Mouse (Mus musculus): ENCODE measurements around the gene Asl. TPM values are rescaled to one million over a fixed set of nuclear protein-coding genes. Genes with fewer than 3 reads are reported as not detected.
A peak's percentile ranks its signal among the peaks of the same experiment; 100 is the strongest.

Gene Asl
- polyA plus RNA-seq, 1 experiment: 440 TPM

DNA sequence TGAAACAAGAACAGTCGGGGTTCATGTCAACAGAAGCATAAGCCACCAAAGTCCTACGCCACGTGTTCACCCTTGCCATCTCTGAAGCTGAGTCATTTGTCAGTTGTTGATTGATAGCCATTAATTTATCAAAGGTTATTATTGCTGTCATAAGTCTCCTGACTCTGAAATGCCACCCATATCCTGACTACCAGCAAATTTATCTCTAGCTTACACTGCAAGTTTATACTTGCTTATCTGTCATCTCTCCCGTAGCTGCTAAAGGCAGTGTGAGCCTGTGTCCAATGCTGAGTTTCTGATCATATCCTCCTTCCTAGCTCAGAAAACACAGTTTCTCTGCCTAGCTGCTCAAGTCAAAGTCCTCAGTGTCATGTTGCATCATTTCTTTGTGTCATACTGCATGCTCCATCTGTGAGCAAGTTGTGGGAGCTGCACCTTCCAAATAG is 54.2 kb downstream of the Asl start:
- H3K4me1 ChIP-seq (ENCODE audit: control insufficient read depth, insufficient read depth, low read length): no peaks in the 10 kb centered on the region
- no peak overlapping the region for H3K27ac ChIP-seq (ENCODE audit: insufficient read depth, low read depth, low read length)
- 84% methylated on average over 4 of the region's 4 CpGs for WGBS
- DNase-seq: no peak
- no peaks in the 10 kb centered on the region for H3K27me3 ChIP-seq (replicated peaks; ENCODE audit: control insufficient read depth, insufficient read depth, low read length)
- H3K4me3 ChIP-seq (ENCODE audit: insufficient read depth, low read depth, low read length): no peak overlapping the region
- H3K36me3 ChIP-seq (ENCODE audit: control insufficient read depth, insufficient read depth, low read length): no peaks in the 10 kb centered on the region
- TF ChIP-seq POLR2A (IDR thresholded peaks at IDR 0.05; ENCODE audit: low read depth, low read length): no peak
- TF ChIP-seq CTCF (conservative IDR thresholded peaks at IDR 0.05; ENCODE audit: insufficient read depth, insufficient read length, low read depth, low read length): no peak

DNA sequence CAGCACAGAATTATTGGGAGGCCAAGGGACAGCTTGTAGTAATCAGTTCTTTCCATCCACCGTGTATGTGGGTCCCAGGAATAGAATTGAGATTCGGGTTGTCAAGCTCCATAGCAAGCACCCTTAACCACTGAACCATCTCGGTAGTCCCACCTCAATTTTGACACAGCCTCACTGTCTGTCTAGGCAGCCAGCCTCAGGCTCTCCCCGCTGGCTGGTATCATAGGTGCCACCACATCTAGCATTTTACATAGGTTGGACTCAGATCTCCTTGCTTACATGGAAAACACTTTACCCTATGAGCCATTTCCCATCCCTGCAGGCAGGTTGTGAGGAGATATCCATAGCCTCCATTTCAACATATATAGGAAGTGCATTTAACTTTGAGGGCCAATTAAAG is 54.7 kb downstream of the Asl start:
- Histone ChIP-seq H3K27ac (ENCODE audit: insufficient read depth, low read depth, low read length) (no peak overlapping the region), H3K27me3 (replicated peaks; ENCODE audit: control insufficient read depth, insufficient read depth, low read length) (no peaks in the 10 kb centered on the region), H3K36me3 (ENCODE audit: control insufficient read depth, insufficient read depth, low read length) (no peaks in the 10 kb centered on the region), H3K4me3 (ENCODE audit: insufficient read depth, low read depth, low read length) (no peak overlapping the region), H3K4me1 (ENCODE audit: control insufficient read depth, insufficient read depth, low read length) (no peaks in the 10 kb centered on the region)
- no peak for DNase-seq
- TF ChIP-seq POLR2A (IDR thresholded peaks at IDR 0.05; ENCODE audit: low read depth, low read length) (no peak), CTCF (conservative IDR thresholded peaks at IDR 0.05; ENCODE audit: insufficient read depth, insufficient read length, low read depth, low read length) (no peak)
- WGBS: 86% methylated on average over 4 of the region's 4 CpGs

DNA sequence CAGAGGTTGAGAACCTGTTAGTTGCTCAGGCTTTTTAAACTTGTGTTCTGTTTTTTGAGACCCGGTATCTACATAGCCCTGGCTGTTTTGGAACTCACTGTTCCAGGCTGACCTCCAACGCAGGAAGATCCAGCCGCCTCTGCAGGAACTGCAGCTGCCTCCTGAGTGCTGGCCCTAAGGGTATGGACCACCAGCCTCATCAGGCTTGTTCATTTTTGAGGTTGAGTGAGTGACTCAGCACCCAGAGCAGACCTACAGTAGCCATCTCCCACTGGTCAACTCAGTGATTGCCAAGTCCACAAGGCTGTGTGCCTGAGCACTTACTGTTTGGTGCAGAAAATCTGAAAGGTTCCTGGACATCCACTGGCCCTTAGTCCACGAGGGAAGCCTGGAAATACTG is 57.6 kb downstream of the Asl start:
- TF ChIP-seq POLR2A (IDR thresholded peaks at IDR 0.05; ENCODE audit: low read depth, low read length) (no peak), CTCF (conservative IDR thresholded peaks at IDR 0.05; ENCODE audit: insufficient read depth, insufficient read length, low read depth, low read length) (no peak)
- H3K27ac ChIP-seq (ENCODE audit: insufficient read depth, low read depth, low read length): 0 out of 2 replicates have a peak overlapping the region, but pooled peaks have one; percentile 16
- no peaks in the 10 kb centered on the region for H3K36me3 ChIP-seq (ENCODE audit: control insufficient read depth, insufficient read depth, low read length)
- H3K4me1 ChIP-seq (ENCODE audit: control insufficient read depth, insufficient read depth, low read length): no peaks in the 10 kb centered on the region
- no peak overlapping the region for H3K4me3 ChIP-seq (ENCODE audit: insufficient read depth, low read depth, low read length)
- no peak for DNase-seq
- H3K27me3 ChIP-seq (replicated peaks; ENCODE audit: control insufficient read depth, insufficient read depth, low read length): no peaks in the 10 kb centered on the region
- 74% methylated on average over 4 of the region's 4 CpGs for WGBS

DNA sequence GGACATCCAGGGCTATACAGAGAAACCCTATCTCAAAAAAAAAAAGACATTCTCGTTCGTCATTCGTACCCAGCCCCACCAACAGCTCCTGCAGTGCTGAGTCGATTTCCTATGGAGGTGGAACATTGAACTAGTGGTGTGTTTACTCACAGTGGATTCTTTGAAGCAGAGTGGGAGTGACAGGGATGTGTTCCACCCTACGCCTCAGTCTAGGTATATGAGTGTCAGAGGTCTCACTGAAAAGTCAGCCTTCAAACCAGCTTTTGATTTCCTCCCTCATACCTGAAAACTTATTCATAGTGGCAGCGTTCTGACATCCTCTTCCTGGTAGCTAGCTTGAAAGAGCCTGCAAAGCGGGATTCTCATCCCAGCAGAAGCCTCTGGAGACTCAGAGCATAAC is 60.6 kb downstream of the Asl start:
- no peaks in the 10 kb centered on the region for H3K36me3 ChIP-seq (ENCODE audit: control insufficient read depth, insufficient read depth, low read length)
- no peak overlapping the region for H3K27ac ChIP-seq (ENCODE audit: insufficient read depth, low read depth, low read length)
- no peak for DNase-seq
- no peak overlapping the region for H3K4me3 ChIP-seq (ENCODE audit: insufficient read depth, low read depth, low read length)
- no peaks in the 10 kb centered on the region for H3K4me1 ChIP-seq (ENCODE audit: control insufficient read depth, insufficient read depth, low read length)
- 80% methylated on average over 7 of the region's 7 CpGs for WGBS
- no peaks in the 10 kb centered on the region for H3K27me3 ChIP-seq (replicated peaks; ENCODE audit: control insufficient read depth, insufficient read depth, low read length)
- TF ChIP-seq CTCF (conservative IDR thresholded peaks at IDR 0.05; ENCODE audit: insufficient read depth, insufficient read length, low read depth, low read length) (no peak), POLR2A (IDR thresholded peaks at IDR 0.05; ENCODE audit: low read depth, low read length) (no peak)

DNA sequence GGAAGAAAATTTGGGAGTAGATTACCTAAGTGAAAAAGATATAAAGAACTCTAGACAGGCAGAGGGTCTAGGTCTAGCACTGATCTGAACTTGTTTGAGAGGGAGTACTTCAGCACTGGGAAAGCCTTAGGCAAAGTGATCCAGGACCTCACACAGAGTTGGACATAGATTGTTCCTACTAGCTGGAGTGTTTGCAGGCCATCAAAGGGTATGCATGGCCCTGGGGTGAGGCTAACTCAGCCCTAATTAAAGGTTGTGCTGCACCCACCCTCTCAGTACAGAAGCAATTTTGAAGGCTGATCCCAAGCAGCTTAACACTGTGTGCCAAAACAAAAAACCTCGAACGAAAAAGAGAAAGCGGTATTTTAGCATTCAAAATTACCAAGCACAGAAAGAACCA is 62.6 kb downstream of the Asl start:
- DNase-seq: no peak
- 87% methylated on average over 3 of the region's 3 CpGs for WGBS
- no peak for TF ChIP-seq CTCF (conservative IDR thresholded peaks at IDR 0.05; ENCODE audit: insufficient read depth, insufficient read length, low read depth, low read length)
- TF ChIP-seq POLR2A (IDR thresholded peaks at IDR 0.05; ENCODE audit: low read depth, low read length): no peak
- Histone ChIP-seq H3K27ac (ENCODE audit: insufficient read depth, low read depth, low read length) (no peak overlapping the region), H3K36me3 (ENCODE audit: control insufficient read depth, insufficient read depth, low read length) (no peaks in the 10 kb centered on the region), H3K4me3 (ENCODE audit: insufficient read depth, low read depth, low read length) (no peak overlapping the region), H3K27me3 (replicated peaks; ENCODE audit: control insufficient read depth, insufficient read depth, low read length) (no peaks in the 10 kb centered on the region), H3K4me1 (ENCODE audit: control insufficient read depth, insufficient read depth, low read length) (no peaks in the 10 kb centered on the region)

DNA sequence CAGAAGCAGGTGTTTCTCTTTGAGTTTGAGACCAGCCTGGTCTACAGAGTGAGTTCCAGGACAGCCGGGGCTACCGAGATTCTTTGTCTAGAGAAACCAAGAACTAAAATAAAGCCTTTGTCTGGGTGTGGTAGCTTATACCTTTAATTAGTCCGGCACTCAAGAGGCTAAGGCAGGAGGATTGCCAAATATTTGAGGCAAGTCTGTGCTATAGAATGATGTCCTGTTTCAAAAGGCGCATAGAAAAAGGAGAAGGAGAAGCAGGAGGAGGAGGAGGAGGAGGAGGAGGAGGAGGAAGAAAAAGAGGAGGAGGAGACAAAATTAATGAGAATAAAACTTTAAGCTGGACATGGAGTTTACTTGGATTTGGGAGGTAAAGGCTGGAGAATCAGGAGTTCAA is 65.8 kb downstream of the Asl start:
- Histone ChIP-seq H3K4me1 (ENCODE audit: control insufficient read depth, insufficient read depth, low read length) (no peaks in the 10 kb centered on the region), H3K27me3 (replicated peaks; ENCODE audit: control insufficient read depth, insufficient read depth, low read length) (no peaks in the 10 kb centered on the region), H3K36me3 (ENCODE audit: control insufficient read depth, insufficient read depth, low read length) (no peaks in the 10 kb centered on the region), H3K4me3 (ENCODE audit: insufficient read depth, low read depth, low read length) (no peak overlapping the region), H3K27ac (ENCODE audit: insufficient read depth, low read depth, low read length) (no peak overlapping the region)
- TF ChIP-seq POLR2A (IDR thresholded peaks at IDR 0.05; ENCODE audit: low read depth, low read length) (no peak), CTCF (conservative IDR thresholded peaks at IDR 0.05; ENCODE audit: insufficient read depth, insufficient read length, low read depth, low read length) (no peak)
- DNase-seq: no peak
- WGBS: 79% methylated on average over 4 of the region's 4 CpGs

Other genes starting within 250 kb of the Asl start
- gene Psph, start 241.8 kb downstream of the Asl start, polyA plus RNA-seq (2012; rRNA removed): 37.6 and 42.8 TPM in 2 replicates
- gene Sumf2, start 182.3 kb downstream of the Asl start, polyA plus RNA-seq (2012; rRNA removed): 19.5 and 20.7 TPM in 2 replicates
- gene Chchd2, start 141.8 kb downstream of the Asl start, polyA plus RNA-seq (2012; rRNA removed): 1,042 and 1,503 TPM in 2 replicates
- gene Zbed5, start 133.5 kb downstream of the Asl start, polyA plus RNA-seq (2012; rRNA removed): 0.54 and 0.61 TPM in 2 replicates
- 3.2 and 3.7 TPM in 2 replicates for gene Phkg1, start 130.7 kb downstream of the Asl start, polyA plus RNA-seq (2012; rRNA removed)
- gene Nupr1l, start 120.7 kb downstream of the Asl start, polyA plus RNA-seq (2012; rRNA removed): 5.7 and 7.4 TPM in 2 replicates
- gene Vkorc1l1, start 87.3 kb downstream of the Asl start, polyA plus RNA-seq (2012; rRNA removed): 14.8 and 19.3 TPM in 2 replicates
- gene Gusb, start 26.2 kb downstream of the Asl start, polyA plus RNA-seq (2012; rRNA removed): 26.0 and 26.5 TPM in 2 replicates
- 14.4 and 19.3 TPM in 2 replicates for gene Crcp, start within 50 bp of the Asl start, polyA plus RNA-seq (2012; rRNA removed)
- 8.0 and 8.7 TPM in 2 replicates for gene Tpst1, start 44.1 kb upstream of the Asl start, polyA plus RNA-seq (2012; rRNA removed)
- 2.4 and 4.3 TPM in 2 replicates for gene Kctd7, start 115.6 kb upstream of the Asl start, polyA plus RNA-seq (2012; rRNA removed)
- 18.4 and 20.9 TPM in 2 replicates for gene Rabgef1, start 142.6 kb upstream of the Asl start, polyA plus RNA-seq (2012; rRNA removed)
- gene Tmem248, start 187.8 kb upstream of the Asl start, polyA plus RNA-seq (2012; rRNA removed): 29.2 and 30.9 TPM in 2 replicates
- 33.7 and 40.7 TPM in 2 replicates for gene Sbds, start 226.3 kb upstream of the Asl start, polyA plus RNA-seq (2012; rRNA removed)
- gene Tyw1, start 226.4 kb upstream of the Asl start, polyA plus RNA-seq (2012; rRNA removed): 12.1 and 12.7 TPM in 2 replicates